Mouse (Mus musculus): Measurements from ENCODE around the gene Hivep2. TPM values are rescaled to one million over a fixed set of nuclear protein-coding genes. Genes with fewer than 3 reads are reported as not detected.

Gene Hivep2
- total RNA-seq, 1 experiment = 2.3 TPM

DNA sequence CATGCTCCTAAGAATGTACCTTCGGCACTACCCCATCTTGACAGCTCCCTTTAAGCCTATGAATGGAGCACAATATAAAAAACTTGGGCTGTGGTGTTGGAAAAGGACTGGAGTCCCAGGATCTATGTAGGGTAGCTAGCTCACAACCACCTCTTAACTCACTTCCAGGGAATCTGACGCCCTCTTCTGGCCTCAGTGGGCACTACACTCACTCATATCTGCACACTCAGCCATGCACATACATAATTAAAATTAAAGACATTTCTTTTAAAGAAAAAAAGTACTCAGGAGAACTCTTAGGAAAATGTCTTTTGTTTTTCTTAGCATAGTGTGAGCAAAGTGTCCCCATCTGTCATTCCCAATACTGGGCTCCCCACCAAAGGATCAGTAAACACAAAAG, 81.1 kb downstream of the Hivep2 start:
- H3K36me3 ChIP-seq (ENCODE audit: control insufficient read depth, insufficient read depth, low read length, poor library complexity, severe bottlenecking) = no peaks in the 10 kb centered on the region
- H3K27ac ChIP-seq (ENCODE audit: insufficient read depth, low read depth, low read length, poor library complexity, severe bottlenecking) = no peak overlapping the region
- H3K9me3 ChIP-seq (ENCODE audit: control insufficient read depth, insufficient read depth, low read depth, low read length) = no peaks in the 10 kb centered on the region
- peak; percentile 34 for DNase-seq (ENCODE audit: low read depth, low spot score)
- in situ Hi-C loops (cut with MboI; ENCODE audit: low sequenced_read_pairs in 2 of 2, unreplicated experiment in 2 of 2) = no loop called here
- H3K4me1 ChIP-seq (ENCODE audit: control insufficient read depth in 2 of 2, insufficient read depth in 2 of 2, low read length in 2 of 2, poor library complexity in 1 of 2) = peaks cover 0 to 10% of the 10 kb centered on the region in 2 experiments; a peak in 1 of 4 replicates
- TF ChIP-seq ZC3H11A (IDR thresholded peaks at IDR 0.05; ENCODE audit: borderline replicate concordance, low read depth, low read length) (no peak), HCFC1 (IDR thresholded peaks at IDR 0.05; ENCODE audit: borderline replicate concordance, insufficient read depth, low read length) (no peak), CHD2 (IDR thresholded peaks at IDR 0.05; ENCODE audit: low read depth, low read length) (no peak), MAFK (IDR thresholded peaks at IDR 0.05; ENCODE audit: insufficient read depth, low read depth, low read length) (no peak)
- no peak overlapping the region for H3K9ac ChIP-seq (ENCODE audit: insufficient read depth, low read depth, low read length, poor library complexity, severe bottlenecking)
- H3K4me3 ChIP-seq (ENCODE audit: insufficient read depth in 1 of 2, low read depth in 1 of 2, low read length in 2 of 2, poor library complexity in 1 of 2, severe bottlenecking in 1 of 2) = no peak overlapping the region

DNA sequence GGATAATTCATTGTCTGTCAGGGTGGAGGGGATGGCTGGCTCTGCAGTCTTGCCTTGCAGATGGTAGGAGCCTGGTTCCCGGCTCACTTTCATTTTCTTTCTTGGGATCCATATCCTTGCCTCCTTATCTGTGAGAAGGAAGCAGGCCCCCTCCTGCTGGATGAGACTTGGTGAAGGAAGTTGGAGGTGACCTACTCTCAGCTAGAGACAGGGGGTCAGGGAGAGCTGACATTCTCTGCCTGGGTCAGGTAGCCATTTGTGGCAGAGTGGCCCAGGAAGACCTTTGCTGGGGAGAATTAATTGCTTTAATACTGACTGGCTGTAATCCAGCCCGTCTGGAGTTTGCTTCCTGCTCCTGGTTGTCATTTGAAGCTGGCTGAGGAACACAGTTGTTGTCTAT, 81.8 kb downstream of the Hivep2 start:
- in situ Hi-C loops (cut with MboI; ENCODE audit: low sequenced_read_pairs in 2 of 2, unreplicated experiment in 2 of 2) = no loop called here
- DNase-seq (ENCODE audit: low read depth, low spot score) = no peak
- Histone ChIP-seq H3K4me1 (ENCODE audit: control insufficient read depth in 2 of 2, insufficient read depth in 2 of 2, low read length in 2 of 2, poor library complexity in 1 of 2) (peaks cover 0 to 10% of the 10 kb centered on the region in 2 experiments; a peak in 1 of 4 replicates), H3K27ac (ENCODE audit: insufficient read depth, low read depth, low read length, poor library complexity, severe bottlenecking) (no peak overlapping the region), H3K9me3 (ENCODE audit: control insufficient read depth, insufficient read depth, low read depth, low read length) (no peaks in the 10 kb centered on the region), H3K36me3 (ENCODE audit: control insufficient read depth, insufficient read depth, low read length, poor library complexity, severe bottlenecking) (no peaks in the 10 kb centered on the region), H3K9ac (ENCODE audit: insufficient read depth, low read depth, low read length, poor library complexity, severe bottlenecking) (no peak overlapping the region), H3K4me3 (ENCODE audit: insufficient read depth in 1 of 2, low read depth in 1 of 2, low read length in 2 of 2, poor library complexity in 1 of 2, severe bottlenecking in 1 of 2) (no peak overlapping the region)
- TF ChIP-seq ZC3H11A (IDR thresholded peaks at IDR 0.05; ENCODE audit: borderline replicate concordance, low read depth, low read length) = no peak
- no peak for TF ChIP-seq CHD2 (IDR thresholded peaks at IDR 0.05; ENCODE audit: low read depth, low read length)
- no peak for TF ChIP-seq MAFK (IDR thresholded peaks at IDR 0.05; ENCODE audit: insufficient read depth, low read depth, low read length)
- no peak for TF ChIP-seq HCFC1 (IDR thresholded peaks at IDR 0.05; ENCODE audit: borderline replicate concordance, insufficient read depth, low read length)
- no peak for TF ChIP-seq ZNF384 (IDR thresholded peaks at IDR 0.05; ENCODE audit: low read depth, low read length)

DNA sequence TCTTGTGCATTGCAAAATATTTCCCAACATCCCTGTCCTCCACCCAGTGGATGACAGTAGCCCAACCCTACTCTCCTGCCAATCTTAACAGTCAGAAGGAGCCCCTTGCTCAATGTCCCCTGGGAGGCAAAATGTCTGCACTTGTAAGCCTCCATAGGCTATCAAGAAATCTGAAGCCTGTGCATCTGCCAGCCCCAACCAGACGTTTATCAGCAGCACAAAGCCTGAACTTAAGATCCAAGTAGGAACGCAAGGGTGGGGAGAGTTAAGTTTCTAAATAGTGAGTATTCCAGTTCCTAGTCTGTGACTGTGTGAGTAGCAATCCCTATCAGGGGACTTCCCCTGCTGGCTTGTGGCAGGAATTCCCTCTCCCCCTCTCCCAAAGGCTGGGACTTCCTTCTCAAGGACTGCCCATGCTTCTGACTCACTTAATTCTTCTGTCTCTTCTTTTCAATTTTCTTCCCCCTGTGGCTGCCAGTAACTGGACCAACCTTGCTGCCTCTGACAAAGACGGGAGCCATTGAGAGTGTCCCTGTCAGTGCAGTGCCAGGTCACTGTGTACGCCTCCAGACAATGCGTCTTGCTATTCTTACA, 82.5 kb downstream of the Hivep2 start:
- Histone ChIP-seq H3K36me3 (ENCODE audit: control insufficient read depth, insufficient read depth, low read length, poor library complexity, severe bottlenecking) (no peaks in the 10 kb centered on the region), H3K4me1 (ENCODE audit: control insufficient read depth in 2 of 2, insufficient read depth in 2 of 2, low read length in 2 of 2, poor library complexity in 1 of 2) (peaks cover 0 to 8% of the 10 kb centered on the region in 2 experiments; a peak in 1 of 4 replicates), H3K9ac (ENCODE audit: insufficient read depth, low read depth, low read length, poor library complexity, severe bottlenecking) (no peak overlapping the region), H3K27ac (ENCODE audit: insufficient read depth, low read depth, low read length, poor library complexity, severe bottlenecking) (no peak overlapping the region), H3K4me3 (ENCODE audit: insufficient read depth in 1 of 2, low read depth in 1 of 2, low read length in 2 of 2, poor library complexity in 1 of 2, severe bottlenecking in 1 of 2) (no peak overlapping the region), H3K9me3 (ENCODE audit: control insufficient read depth, insufficient read depth, low read depth, low read length) (no peaks in the 10 kb centered on the region)
- in situ Hi-C loops (cut with MboI; ENCODE audit: low sequenced_read_pairs in 2 of 2, unreplicated experiment in 2 of 2) = no loop called here
- DNase-seq (ENCODE audit: low read depth, low spot score) = no peak
- TF ChIP-seq HCFC1 (IDR thresholded peaks at IDR 0.05; ENCODE audit: borderline replicate concordance, insufficient read depth, low read length) (no peak), ZNF384 (IDR thresholded peaks at IDR 0.05; ENCODE audit: low read depth, low read length) (no peak), ZC3H11A (IDR thresholded peaks at IDR 0.05; ENCODE audit: borderline replicate concordance, low read depth, low read length) (no peak), MAFK (IDR thresholded peaks at IDR 0.05; ENCODE audit: insufficient read depth, low read depth, low read length) (no peak), CHD2 (IDR thresholded peaks at IDR 0.05; ENCODE audit: low read depth, low read length) (no peak)

DNA sequence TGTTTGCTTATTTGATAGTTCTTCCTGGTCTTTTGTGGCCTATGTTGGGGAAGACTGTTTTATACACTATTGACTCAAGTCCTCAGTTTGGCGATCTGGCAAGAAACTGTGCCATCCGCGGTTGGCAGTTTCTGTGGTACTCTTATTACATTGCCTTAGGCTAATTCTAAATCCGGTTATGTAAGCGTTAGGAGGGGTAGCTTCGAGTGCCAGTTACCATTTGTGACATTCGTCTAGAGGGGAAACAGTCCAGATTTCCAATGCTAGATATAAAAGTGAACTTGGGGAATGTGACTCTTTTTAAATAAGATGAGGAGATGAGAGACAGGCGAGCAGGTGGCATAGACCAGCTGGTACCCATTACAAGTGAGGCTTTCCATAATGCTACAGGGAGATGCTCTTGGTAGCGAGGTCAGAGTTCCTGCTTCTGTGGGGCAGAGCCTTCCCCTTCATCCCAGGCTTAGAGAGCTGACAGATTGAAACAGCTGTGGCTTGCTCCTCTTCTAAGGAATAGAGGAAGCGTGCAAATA, 83.1 kb downstream of the Hivep2 start:
- H3K4me3 ChIP-seq (ENCODE audit: insufficient read depth in 1 of 2, low read depth in 1 of 2, low read length in 2 of 2, poor library complexity in 1 of 2, severe bottlenecking in 1 of 2) = no peak overlapping the region
- no peak for DNase-seq (ENCODE audit: low read depth, low spot score)
- no peaks in the 10 kb centered on the region for H3K36me3 ChIP-seq (ENCODE audit: control insufficient read depth, insufficient read depth, low read length, poor library complexity, severe bottlenecking)
- no peak overlapping the region for H3K27ac ChIP-seq (ENCODE audit: insufficient read depth, low read depth, low read length, poor library complexity, severe bottlenecking)
- H3K9me3 ChIP-seq (ENCODE audit: control insufficient read depth, insufficient read depth, low read depth, low read length) = no peaks in the 10 kb centered on the region
- in situ Hi-C loops (cut with MboI; ENCODE audit: low sequenced_read_pairs in 2 of 2, unreplicated experiment in 2 of 2) = no loop called here
- H3K4me1 ChIP-seq (ENCODE audit: control insufficient read depth in 2 of 2, insufficient read depth in 2 of 2, low read length in 2 of 2, poor library complexity in 1 of 2) = peaks cover 0 to 7% of the 10 kb centered on the region in 2 experiments; a peak in 1 of 4 replicates
- no peak overlapping the region for H3K9ac ChIP-seq (ENCODE audit: insufficient read depth, low read depth, low read length, poor library complexity, severe bottlenecking)
- TF ChIP-seq HCFC1 (IDR thresholded peaks at IDR 0.05; ENCODE audit: borderline replicate concordance, insufficient read depth, low read length) = no peak
- no peak for TF ChIP-seq ZNF384 (IDR thresholded peaks at IDR 0.05; ENCODE audit: low read depth, low read length)
- TF ChIP-seq CHD2 (IDR thresholded peaks at IDR 0.05; ENCODE audit: low read depth, low read length) = no peak
- TF ChIP-seq MAFK (IDR thresholded peaks at IDR 0.05; ENCODE audit: insufficient read depth, low read depth, low read length) = no peak
- TF ChIP-seq ZC3H11A (IDR thresholded peaks at IDR 0.05; ENCODE audit: borderline replicate concordance, low read depth, low read length) = no peak

Data from ES-E14 (cell line).